Mouse (Mus musculus): ENCODE data around the gene Rasip1.
"Not testable (repeated sequence)": the region's sequence is repeated elsewhere in the genome, so short reads cannot be mapped to it uniquely, and the experiment has no call there.

Gene Rasip1

DNA sequence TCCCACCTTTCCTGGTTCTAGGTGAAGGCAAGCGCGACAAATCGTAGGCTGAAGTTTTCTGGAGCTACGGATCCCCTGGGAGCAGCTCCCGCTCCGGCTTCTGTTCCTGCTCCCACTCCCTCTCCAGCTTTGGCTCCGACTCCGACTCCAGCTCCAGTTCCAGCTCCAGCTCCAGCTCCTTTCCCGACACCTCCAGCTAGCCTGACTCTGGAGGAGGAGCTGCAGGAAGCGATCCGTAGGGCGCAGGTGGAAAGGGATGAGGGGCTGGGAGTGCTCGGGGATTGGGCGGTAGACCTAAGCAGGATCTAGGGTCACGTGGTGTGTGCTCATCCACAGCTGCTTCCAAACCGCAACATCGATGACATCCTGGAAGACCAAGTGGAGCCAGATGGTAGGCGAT is 16.9 kb downstream of the Rasip1 start:
- peak; percentile 62 for DNase-seq (ENCODE audit: low read depth, low spot score)

DNA sequence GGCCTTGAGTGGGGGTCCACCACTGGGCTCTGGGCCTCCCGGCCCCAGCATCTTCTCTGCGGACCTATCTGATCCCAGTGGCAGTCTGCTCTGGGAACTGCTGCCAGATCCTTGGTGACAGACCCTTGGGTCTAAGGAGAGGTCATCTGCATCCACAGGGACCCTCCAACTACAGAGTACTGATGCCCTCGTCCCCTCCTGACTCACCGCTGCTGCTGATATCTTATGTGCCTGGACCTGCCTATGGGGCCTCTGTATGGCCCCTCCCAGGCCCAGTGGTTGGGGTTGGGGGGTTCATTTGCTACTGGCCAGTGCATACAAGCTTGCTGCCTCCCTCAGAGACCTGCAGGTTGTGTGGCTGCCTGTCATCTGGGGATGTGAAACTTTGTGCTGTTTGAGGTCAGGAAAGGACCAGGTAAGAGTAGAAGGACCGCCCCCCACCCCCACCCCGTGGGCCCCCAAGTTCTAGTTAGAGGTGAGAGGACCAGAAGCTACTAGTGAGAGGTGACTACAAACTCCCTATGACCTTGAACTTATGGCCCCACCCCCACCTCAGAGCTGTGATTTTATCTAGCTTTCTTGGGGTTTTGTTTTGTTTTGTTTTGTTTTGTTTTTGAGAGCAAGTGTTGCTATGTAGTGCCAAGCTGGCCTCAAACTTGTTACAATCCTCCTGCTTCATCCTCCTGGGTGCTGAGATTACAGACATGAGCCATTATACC is 17.7 kb downstream of the Rasip1 start:
- no peak for DNase-seq (ENCODE audit: low read depth, low spot score)

DNA sequence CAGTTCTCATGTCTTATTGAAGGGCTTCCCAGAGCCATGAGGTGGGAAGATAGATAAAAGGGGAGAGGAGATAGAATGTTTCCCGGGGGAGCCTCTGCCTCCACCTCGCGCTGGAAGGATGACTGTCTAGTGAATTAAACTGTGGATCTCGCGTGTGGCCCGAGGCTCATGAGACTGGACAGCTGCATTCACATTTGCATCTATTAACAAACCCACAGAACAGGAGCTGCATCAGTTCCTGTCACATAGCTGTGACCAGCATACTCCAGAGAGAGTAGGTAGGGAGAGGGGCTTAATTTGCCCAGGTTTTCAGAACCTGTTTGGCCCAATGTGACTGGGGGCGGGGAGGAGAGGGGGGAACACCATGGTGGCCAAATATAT is 18.3 kb downstream of the Rasip1 start:
- DNase-seq (ENCODE audit: low read depth, low spot score): no peak

DNA sequence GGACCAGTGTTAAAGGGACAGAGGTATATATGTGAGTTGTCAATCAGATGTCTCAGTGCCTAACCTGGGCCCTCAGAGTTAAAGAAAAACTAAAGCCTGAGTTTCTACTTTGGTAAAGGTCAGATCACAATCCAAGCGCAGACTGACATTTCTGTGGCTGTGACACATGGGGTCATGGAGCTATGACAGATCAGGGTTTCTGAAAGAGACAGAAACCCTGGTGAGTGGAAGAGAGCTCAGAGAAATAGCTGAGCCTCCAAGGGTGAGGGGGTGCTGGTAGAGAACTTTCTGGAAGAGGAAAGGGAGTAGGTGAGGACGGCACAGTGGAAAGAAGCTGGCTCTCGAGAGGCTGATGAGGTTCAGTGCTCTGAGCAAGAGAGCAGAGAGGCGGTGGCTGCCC is 19.4 kb downstream of the Rasip1 start:
- no peak for DNase-seq (ENCODE audit: low read depth, low spot score)

DNA sequence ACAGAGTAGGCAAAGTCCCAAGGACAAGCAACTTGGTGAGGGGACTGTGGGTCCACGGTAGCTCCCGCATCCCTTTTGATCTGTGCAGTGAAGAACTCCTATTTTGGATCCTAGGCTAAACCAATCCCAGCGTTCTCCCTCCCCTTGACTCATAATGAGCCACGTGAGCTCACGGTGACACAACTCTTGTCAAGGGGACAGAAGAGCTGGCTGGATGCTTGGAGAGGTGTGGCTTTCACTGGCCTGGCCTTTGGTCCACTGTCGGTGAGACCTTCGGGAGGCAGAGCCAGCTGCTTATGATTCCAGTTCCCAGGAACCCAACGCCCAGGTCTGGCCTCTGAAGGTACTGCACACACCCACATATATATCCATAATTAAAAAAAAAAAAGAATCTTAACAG is 22.1 kb downstream of the Rasip1 start:
- DNase-seq (ENCODE audit: low read depth, low spot score): no peak

DNA sequence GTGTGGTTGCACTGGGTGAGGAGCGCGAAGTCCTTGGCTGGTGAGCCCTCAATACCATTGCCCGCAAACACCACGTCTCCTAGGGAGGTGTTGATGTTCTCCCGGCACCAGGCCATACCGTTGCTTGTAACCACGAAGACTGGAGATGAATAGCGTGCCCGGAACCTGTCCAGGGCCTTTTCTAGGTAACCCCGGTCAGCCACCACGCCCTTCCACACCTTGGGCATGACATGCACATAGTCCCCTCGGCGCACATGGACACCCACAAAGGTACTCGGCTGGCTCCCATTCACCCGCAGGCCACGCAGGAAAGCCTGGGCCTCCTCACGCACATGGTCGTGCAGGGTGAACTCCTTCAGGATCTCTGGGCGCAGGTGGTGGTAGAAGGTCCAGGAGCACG is 23.2 kb downstream of the Rasip1 start:
- not testable (repeated sequence) for DNase-seq (ENCODE audit: low read depth, low spot score)

DNA sequence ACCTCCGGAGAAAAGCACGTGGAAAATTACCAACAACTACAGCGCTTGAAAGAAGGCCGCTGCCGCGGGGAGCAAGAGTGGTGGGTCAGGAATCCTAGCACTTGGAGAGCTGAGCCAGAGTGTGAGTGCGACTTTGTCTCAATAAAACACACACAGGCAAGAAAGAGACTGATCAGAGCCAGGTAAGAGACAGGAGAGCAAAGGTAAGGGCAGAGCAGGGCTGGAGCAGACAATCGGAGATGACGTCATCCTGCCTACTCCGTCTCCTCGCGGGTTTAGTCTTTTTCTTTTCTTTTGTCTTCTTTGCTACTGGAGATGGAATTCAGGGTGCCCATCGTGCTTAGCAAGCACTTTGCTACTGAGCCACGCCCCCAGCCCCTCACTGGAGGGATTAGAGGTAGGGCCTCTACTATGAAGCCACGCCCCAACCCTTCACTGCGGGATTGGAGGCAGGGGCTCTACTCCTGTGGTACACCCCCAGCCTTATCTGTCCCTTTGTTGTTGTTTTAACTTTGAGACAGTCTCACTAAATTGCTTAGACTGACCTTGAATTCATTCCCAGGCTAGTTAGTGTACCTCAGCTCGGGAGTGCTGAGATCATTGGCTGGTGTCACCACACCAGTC is 27.2 kb downstream of the Rasip1 start:
- peak; percentile 48 for DNase-seq (ENCODE audit: low read depth, low spot score)

DNA sequence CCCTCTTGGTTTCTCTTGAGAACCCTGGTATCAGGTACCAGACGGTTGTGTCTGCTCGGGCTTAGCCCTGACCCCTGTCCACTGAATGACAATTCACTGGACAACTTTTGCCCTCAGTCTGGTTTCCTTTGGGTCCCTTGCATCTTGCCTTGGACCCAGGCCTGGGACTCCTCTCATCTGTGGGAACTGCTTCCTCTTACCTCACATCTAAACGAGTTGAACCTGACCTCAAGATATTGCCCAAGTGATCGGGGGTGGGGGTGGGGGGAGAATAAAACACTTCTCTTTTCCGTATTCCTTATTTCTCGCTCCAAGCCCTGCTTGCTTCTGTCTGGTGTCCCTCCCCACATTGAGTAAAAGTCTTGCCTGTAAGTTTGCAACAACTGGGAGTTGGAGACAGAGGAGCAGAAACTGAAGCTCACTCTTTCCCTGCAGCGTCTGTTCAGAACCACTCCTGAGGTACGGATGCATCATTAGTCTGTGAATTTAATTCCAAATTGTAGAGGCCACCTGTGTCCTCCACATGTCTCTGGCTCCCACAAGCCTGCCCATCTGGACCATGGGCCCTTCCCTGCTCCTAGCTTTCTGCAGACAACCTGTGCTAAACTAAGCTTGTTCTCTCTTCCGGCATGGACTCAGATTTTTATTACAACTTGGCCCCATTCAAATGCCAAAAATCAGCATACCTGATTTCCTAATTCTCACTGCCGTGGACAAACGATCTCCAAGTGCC is 33.6 kb downstream of the Rasip1 start:
- no peak for DNase-seq (ENCODE audit: low read depth, low spot score)

DNA sequence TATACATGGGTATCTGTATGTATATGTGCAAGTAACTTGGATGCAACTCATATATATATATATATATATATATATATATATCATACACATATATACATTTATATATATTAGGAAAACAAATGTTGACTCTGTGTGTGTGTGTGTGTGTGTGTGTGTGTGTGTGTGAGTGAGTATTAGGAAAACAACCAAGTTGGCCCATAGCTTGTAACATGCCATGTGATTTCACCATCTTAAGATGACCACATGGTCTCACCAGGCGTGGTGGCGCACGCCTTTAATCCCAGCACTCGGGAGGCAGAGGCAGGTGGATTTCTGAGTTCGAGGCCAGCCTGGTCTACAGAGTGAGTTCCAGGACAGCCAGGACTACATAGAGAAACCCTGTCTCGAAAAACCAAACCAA is 34.4 kb downstream of the Rasip1 start:
- not testable (repeated sequence) for DNase-seq (ENCODE audit: low read depth, low spot score)

DNA sequence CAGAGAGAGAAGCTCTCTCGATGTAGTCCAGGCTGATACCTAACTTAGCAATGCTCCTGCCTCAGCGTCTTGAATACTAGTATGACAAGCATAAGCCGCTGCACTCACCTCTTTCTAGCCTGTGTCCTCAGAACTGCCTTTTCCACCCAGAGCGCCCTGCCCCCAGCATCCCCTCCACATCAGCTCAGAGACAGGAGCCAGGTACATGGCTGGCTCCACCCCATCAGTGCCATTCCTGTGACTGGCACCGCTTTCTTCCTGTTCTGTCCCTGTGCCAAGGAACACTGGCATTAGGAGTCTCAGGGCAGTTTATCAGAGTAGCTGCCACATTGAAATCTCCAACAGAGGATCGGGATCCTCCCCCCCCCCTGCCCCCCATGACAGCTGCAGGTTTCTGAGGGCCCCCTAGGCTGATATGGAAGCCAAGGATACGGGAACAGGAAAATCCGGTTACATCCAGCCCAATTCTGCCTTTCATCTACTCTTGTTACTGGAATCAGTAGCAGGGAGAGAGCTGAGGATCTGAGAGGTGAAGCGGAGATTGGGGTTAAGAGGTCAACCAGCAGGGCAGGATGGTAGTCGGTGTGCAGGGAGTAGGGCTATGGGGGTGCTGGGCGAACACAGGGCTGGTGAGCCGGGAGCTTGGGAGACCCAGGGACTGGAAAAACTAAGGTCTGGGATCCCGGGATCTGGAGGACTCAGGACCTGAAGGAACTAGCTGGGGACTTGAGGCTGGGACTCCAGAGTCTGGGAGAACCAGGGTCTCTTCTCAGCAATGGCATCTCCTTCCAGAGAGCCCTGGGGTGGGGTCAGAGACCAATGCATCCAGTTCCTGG is 38.2 kb downstream of the Rasip1 start:
- no peak for DNase-seq (ENCODE audit: low read depth, low spot score)

DNA sequence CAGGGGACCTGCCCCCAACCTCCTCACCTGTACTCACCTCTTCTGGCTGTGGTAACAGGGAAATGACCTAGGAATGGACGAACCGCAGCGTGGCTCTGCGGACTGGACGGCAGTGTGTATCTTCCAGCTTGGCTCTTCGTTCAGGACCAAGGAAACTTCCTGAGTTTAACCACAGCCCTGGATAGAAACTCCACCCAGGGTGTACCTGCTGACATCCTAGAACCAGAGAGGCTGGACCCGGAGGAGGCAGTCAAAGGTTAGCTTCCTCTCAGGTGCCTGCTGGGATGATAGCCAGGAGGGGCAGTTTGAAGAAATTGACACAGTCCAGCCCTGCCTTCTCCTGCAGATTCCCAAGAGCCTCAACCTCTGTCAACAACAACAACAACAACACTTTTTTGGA is 38.9 kb downstream of the Rasip1 start, which contains the start of gene Fut2:
Gene Fut2, minus strand, starts transcription at position 234 of the 400 bp plus-strand sequence.
- no peak for DNase-seq (ENCODE audit: low read depth, low spot score)

DNA sequence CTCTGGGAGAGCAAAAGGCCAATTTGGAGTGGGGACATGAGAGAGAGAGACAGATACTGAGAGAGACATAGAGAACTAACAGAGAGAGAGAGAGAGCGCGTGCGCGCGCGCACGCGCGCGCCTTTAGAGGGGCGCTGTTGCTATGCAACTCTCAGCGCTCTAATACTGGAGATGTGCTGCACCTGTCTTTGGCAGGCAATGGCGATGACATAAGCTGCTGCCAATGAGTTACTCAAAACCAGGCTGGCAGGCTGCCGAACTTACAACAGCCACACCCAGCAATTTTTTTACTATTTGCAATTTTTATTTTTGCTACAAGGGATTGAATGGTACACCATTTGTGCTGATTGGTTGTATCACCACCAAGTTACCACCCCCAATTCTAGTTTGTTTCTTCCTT is 40.5 kb downstream of the Rasip1 start:
- DNase-seq (ENCODE audit: low read depth, low spot score): no peak

DNA sequence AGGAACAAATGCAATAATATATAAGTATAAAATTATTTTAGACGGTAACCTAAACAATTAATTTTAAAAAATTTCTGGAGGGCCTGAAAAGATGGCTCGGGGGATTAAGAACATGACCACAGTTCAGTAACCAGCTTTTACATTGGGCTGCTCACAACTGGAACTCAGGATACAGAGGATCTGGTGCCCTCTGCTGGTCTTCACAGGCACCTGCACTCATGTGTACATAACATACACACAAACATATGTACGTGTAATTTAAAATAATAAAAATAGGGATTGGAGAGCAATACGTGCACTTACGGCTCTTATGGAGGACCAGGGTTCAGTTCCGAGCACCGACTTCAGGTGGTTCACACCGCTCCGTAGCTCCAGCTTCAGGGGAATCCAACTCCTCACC is 41.6 kb downstream of the Rasip1 start:
- DNase-seq (ENCODE audit: low read depth, low spot score): peak; percentile 61

DNA sequence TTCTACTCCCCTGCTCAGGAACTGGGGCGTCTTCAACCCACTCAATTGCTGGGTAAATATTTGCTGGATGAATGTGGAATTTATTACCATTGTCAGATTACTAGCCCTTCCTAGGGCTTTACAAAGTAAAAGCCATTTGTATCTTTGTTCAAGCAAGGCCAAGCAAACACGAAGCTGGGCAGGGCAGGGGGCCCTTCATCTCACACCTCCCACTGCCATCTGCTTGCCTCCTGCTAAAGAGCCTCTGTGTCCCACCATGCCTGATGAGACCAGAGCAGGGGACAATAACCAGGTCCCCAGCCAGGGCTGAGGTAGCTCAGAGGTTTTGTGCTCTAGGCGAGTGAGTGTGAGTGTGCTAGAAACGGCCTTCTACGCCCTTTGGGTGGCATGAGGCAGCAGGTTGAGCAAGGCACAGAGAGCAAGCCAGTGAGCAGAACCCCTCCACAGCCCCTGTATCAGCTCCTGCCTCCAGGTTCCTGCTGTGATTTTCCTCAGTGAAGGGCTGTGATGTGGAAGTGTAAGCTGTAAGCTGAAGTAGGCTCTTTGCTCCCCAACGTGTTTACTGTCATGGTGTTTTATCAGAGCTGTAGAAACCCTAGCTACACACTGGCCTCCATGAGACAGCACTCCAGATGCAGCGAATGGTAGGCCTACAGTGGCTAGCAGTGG is 50.5 kb downstream of the Rasip1 start:
- no peak for DNase-seq (ENCODE audit: low read depth, low spot score)

DNA sequence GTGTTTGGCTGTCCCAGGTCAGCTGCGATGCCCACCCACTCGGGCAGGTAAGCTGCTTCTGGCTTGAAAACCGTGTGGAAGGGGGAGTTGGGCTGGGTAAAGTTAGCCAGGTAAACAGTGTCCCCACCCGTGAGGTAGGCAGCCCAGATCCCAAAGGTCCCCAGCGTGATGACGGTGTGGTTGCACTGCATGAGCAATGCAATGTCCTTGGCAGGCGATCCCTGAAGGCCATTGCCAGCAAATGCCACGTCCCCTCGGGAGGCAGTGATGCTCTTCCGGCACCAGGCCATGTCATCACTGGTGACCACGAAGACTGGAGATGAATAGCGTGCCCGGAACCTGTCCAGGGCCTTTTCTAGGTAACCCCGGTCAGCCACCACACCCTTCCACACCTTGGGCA is 51.2 kb downstream of the Rasip1 start:
- no peak for DNase-seq (ENCODE audit: low read depth, low spot score)

DNA sequence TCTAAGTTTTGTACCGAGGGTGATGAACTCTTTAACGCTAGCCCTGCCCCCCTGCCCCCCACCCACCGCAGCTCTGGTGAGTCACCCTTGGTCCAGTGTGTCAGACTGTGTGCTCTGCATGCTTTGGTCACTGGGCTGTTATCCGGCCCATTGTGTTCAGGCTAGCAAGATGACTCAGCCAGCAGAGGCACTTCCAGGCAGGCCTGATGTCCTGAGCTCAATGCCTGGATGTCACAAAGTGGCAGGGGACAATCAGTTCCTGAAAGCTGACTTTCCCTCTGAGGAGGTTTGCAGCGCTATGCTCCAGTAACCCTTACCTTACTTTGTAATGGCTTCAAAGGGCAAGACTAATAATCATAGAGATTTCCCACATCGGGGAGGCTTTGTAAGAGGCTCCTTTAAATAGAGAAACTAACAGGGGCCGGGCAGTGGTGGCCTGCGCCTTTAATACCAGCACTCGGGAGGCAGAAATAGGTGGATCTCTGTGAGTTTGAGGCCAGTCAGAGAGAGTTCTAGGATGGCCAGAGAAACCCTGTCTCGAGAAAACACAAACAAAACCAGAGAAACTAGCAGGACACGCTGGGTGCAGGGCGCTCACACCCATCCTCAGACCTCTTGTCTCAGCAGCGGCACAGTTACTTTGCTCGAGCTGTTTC is 52.8 kb downstream of the Rasip1 start:
- no peak for DNase-seq (ENCODE audit: low read depth, low spot score)

DNA sequence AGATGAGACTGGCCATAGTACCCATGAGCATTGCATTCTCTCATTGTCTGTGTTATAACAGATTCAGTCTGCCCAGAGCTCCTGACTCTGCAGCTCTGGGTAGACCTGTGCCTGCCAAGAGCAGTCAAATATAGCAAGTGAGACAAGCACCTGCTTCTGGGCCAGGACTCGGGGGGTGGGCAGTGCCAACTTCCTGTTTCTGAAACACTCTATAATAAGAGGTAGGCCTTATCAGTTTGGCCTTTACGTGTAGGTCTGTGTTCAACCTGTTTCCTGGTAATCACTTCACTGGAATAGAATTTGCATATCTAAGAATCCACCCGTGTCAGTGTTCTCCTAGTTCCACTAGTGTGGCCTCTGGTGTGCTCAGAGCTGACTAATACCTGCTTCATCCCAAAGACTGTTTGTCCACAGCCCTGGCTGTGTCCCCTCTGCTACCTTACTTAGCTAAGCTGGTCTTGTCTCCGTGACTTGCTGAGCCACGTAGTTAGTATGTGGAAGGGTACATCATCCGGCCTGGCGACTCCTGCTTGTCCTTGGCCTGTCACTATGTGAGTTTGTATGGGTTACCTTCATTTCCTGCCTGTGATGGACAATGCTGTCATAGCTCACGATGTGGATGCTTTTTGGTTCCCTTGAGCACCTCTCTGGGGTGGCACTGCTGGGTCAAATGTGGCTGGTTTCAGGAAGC is 53.9 kb downstream of the Rasip1 start:
- DNase-seq (ENCODE audit: low read depth, low spot score): no peak

DNA sequence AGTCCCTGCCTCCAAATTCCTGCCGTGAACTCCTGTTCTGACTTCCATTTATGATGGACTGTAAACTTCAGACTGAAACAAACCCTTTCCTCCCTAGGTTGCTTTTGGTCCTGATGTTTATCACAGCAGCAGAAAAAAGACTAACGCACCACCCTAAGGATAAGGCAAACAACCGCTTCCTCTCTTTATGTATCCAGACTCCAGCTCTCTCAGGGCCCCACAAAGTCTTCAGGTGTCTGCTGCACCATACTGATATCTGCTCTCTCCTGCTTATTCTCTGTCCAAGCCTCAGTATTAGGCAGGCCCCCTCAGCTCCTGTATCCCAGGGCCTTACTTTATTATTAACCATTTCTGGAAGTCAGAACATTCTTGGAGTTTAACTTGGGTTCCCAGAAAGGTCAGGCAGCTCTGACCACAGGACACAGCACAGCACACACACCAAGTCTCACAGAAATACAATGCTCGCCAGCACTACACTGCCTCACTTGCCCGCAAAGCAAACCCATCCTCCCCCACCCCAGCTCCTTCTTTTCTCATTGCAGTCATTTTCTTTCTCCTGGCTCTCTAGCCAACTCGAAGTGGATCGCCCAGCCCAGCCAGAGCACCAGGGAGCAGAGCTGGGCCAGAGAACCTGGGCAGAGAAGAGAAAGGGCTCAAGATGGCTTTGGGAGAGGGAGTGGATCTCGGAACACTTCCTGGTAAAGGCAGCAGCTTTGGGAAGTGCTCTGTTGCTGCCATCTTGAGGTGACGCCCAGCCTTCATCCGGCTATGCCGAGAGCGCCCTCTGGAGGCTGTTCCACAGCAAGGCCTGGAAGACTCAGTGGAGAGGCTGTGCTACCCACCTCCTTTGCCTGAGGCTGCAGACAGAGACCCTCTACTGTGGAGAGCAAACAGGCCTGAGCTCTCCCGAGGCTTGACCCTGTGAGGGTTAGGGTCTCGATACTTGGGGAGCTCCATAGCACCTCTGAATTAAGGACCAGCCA is 55.1 kb downstream of the Rasip1 start:
- peak; percentile 92 for DNase-seq (ENCODE audit: low read depth, low spot score)

Measured in ES-CJ7 (cell line).